Mouse (Mus musculus): Measurements from ENCODE around the gene Tbc1d22a.

- no peak for TF ChIP-seq POLR2A (IDR thresholded peaks at IDR 0.05; ENCODE audit: borderline replicate concordance, extremely low read depth, low read depth, low read length)
- no peak for TF ChIP-seq CTCF (IDR thresholded peaks at IDR 0.05; ENCODE audit: insufficient read depth, low read length)
Observed at GRCm38 (mm10) chr15:86471136-86471535, 256.9 kb downstream of the Tbc1d22a start.
